Mouse (Mus musculus) gastrocnemius, adult 18-20 months (tissue): Measurements from ENCODE around the gene Hpse. TPM values are rescaled to one million over a fixed set of nuclear protein-coding genes. Genes with fewer than 3 reads are reported as not detected.

ENCODE experiments used
- DNase-seq: peaks from one replicate; pipeline ENCODE4 v3.0.0; 2021; ENCODE audit warnings: low spot score
- total RNA-seq, 2 experiments: library from RNA; stranded (reverse); gene quantifications; 2 replicates each; pipeline ENCODE4 v1.2.3; 2021

The Hpse gene
- total RNA-seq, 2 experiments from 2014 or later, result 0.39 to 0.57 TPM

GRCm38 (mm10) chr5:100697398-100697797, 22.1 kb downstream of the Hpse start:
- no peak for DNase-seq

GRCm38 (mm10) chr5:100685631-100686030, 33.9 kb downstream of the Hpse start:
- no peak for DNase-seq

- no peak for DNase-seq
These were observed 39.0 kb downstream of the Hpse start for GRCm38 (mm10) chr5:100680542-100680933.

- no peak for DNase-seq
These were observed 39.5 kb downstream of the Hpse start for GRCm38 (mm10) chr5:100679911-100680541.

- peak; percentile 69 for DNase-seq
These were observed 44.7 kb downstream of the Hpse start, which contains the start of gene Coq2 for GRCm38 (mm10) chr5:100674711-100675376. Gene Coq2 (minus strand): TSS chr5:100675140.

GRCm38 (mm10) chr5:100673745-100674486, 45.6 kb downstream of the Hpse start:
- peak; percentile 83 for DNase-seq

GRCm38 (mm10) chr5:100672403-100672802, 47.1 kb downstream of the Hpse start:
- no peak for DNase-seq

GRCm38 (mm10) chr5:100671897-100672296, 47.6 kb downstream of the Hpse start:
- DNase-seq, result no peak

GRCm38 (mm10) chr5:100671398-100671797, 48.1 kb downstream of the Hpse start:
- DNase-seq, result peak; percentile 25

- no peak for DNase-seq
These were observed 52.6 kb downstream of the Hpse start for GRCm38 (mm10) chr5:100666965-100667364.

GRCm38 (mm10) chr5:100663854-100664253, 55.7 kb downstream of the Hpse start:
- peak; percentile 22 for DNase-seq

- no peak for DNase-seq
These were observed 56.5 kb downstream of the Hpse start for GRCm38 (mm10) chr5:100663011-100663410.

- DNase-seq, result no peak
These were observed 61.1 kb downstream of the Hpse start for GRCm38 (mm10) chr5:100658460-100658859.

GRCm38 (mm10) chr5:100656352-100656751, 63.2 kb downstream of the Hpse start:
- DNase-seq, result no peak

- no peak for DNase-seq
These were observed 67.2 kb downstream of the Hpse start for GRCm38 (mm10) chr5:100652327-100652726.

GRCm38 (mm10) chr5:100651486-100651885, 68.0 kb downstream of the Hpse start:
- no peak for DNase-seq

GRCm38 (mm10) chr5:100650969-100651368, 68.5 kb downstream of the Hpse start:
- DNase-seq, result no peak

GRCm38 (mm10) chr5:100648546-100648945, 71.0 kb downstream of the Hpse start:
- DNase-seq, result no peak

- no peak for DNase-seq
These were observed 71.5 kb downstream of the Hpse start for GRCm38 (mm10) chr5:100648046-100648445.

GRCm38 (mm10) chr5:100646558-100646957, 73.0 kb downstream of the Hpse start:
- DNase-seq, result no peak

GRCm38 (mm10) chr5:100643991-100644535, 75.5 kb downstream of the Hpse start:
- DNase-seq, result no peak
